Mouse (Mus musculus): ENCODE measurements around the gene Ghrh. TPM values are rescaled to one million over a fixed set of nuclear protein-coding genes. Genes with fewer than 3 reads are reported as not detected.

Ghrh gene
- total and polyA plus RNA-seq, 3 experiments: not detected

DNA sequence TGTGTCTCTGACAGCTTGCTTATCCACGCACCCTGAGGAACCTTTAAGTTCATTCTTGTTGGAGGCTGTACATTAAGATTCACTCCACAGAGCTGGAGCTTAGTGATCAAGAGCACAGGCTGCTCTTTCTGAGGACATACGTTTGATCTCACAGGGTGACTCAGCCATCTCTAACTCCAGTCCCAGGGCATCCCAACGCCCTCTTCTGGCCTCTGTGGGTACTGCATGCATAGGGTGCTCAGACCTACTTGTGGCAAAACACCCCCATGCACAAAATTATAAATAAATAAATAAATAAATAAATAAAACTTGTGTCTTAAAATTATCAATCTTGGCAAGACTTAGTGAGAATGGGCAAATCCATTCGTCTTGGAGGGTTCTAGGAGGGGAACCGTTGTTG, 8.6 kb downstream of the Ghrh start:
- no peaks in the 10 kb centered on the region for H3K79me2 ChIP-seq (replicated peaks; ENCODE audit: control insufficient read depth, extremely low read depth, insufficient read depth, poor library complexity, severe bottlenecking)
- TF ChIP-seq CHD1 (IDR thresholded peaks at IDR 0.05; ENCODE audit: low read depth, low read length) (no peak), MXI1 (IDR thresholded peaks at IDR 0.05; ENCODE audit: low read depth, low read length) (no peak), CHD2 (IDR thresholded peaks at IDR 0.05; ENCODE audit: low read length) (no peak), BHLHE40 (IDR thresholded peaks at IDR 0.05; ENCODE audit: low read depth, low read length) (no peak), POLR2AphosphoS2 (IDR thresholded peaks at IDR 0.05; ENCODE audit: low read depth, low read length) (no peak), CTCF (conservative IDR thresholded peaks at IDR 0.05 in 1 of 2, IDR thresholded peaks at IDR 0.05 in 1 of 2; ENCODE audit: low read depth in 2 of 2, low read length in 2 of 2) (peak; percentile 69 to 81), IRF4 (IDR thresholded peaks at IDR 0.05; ENCODE audit: low read depth, low read length) (no peak), NELFE (IDR thresholded peaks at IDR 0.05; ENCODE audit: low read depth, low read length) (no peak), ELF1 (IDR thresholded peaks at IDR 0.05; ENCODE audit: low read depth, low read length) (no peak), ZC3H11A (IDR thresholded peaks at IDR 0.05; ENCODE audit: low read depth, low read length) (peak; percentile 1; the same call in 1 of the 2 replicates), PAX5 (IDR thresholded peaks at IDR 0.05; ENCODE audit: low read length) (no peak), E2F4 (IDR thresholded peaks at IDR 0.05; ENCODE audit: insufficient replicate concordance, low read depth, low read length) (no peak), JUN (IDR thresholded peaks at IDR 0.05; ENCODE audit: insufficient read depth, low read depth, low read length) (no peak), ZKSCAN1 (IDR thresholded peaks at IDR 0.05; ENCODE audit: borderline replicate concordance, low read depth, low read length) (no peak), SMC3 (IDR thresholded peaks at IDR 0.05; ENCODE audit: low read depth, low read length) (peak; percentile 58), RAD21 (IDR thresholded peaks at IDR 0.05; ENCODE audit: low read depth, low read length) (peak; percentile 24), MYC (IDR thresholded peaks at IDR 0.05; ENCODE audit: low read depth, low read length) (no peak), NRF1 (IDR thresholded peaks at IDR 0.05; ENCODE audit: low read depth, low read length) (no peak), USF2 (conservative IDR thresholded peaks at IDR 0.05; ENCODE audit: low read depth, low read length) (no peak), MAX (IDR thresholded peaks at IDR 0.05; ENCODE audit: low read length) (no peak), GABPA (IDR thresholded peaks at IDR 0.05; ENCODE audit: insufficient replicate concordance, low read depth, low read length) (no peak), ETS1 (conservative IDR thresholded peaks at IDR 0.05; ENCODE audit: low read depth, low read length) (no peak)
- dilution Hi-C loops (cut with MboI; ENCODE audit: extremely low pct_ligation_motif_present, extremely low pct_unique_long_range_greater_than_20kb, low sequenced_read_pairs): no loop called here
- in situ Hi-C loops (cut with MboI; ENCODE audit: low pct_ligation_motif_present, low pct_unique_long_range_greater_than_20kb, low sequenced_read_pairs): loop anchor here (5.0 to 10.0 kb wide), 2 partner anchors 124 to 134 kb away; partner anchors contain the start of gene Rbl1
- H3K4me3 ChIP-seq (replicated peaks in 1 of 3; ENCODE audit: low read depth in 2 of 3, low read length in 2 of 3, poor library complexity in 1 of 3): no peak overlapping the region
- H3K4me1 ChIP-seq (ENCODE audit: control insufficient read depth in 1 of 2, insufficient read depth in 2 of 2): peaks cover 0 to 3% of the 10 kb centered on the region in 2 experiments; a peak in 2 of 4 replicates
- no peak overlapping the region for H3K9ac ChIP-seq (ENCODE audit: insufficient read depth, low read depth)
- DNase-seq (ENCODE audit: extremely low read depth): peak; percentile 81
- peaks cover 25% of the 10 kb centered on the region for H3K27me3 ChIP-seq (replicated peaks)
- no peak overlapping the region for H3K27ac ChIP-seq (ENCODE audit: insufficient read depth, low read depth)
- no peaks in the 10 kb centered on the region for H3K36me3 ChIP-seq (replicated peaks in 1 of 2; ENCODE audit: control insufficient read depth in 1 of 2, insufficient read depth in 1 of 2, low read length in 1 of 2)
- no peaks in the 10 kb centered on the region for H3K9me3 ChIP-seq (replicated peaks; ENCODE audit: low read length)
- H3K4me2 ChIP-seq (ENCODE audit: insufficient read depth, low read depth, poor library complexity, severe bottlenecking): no peak overlapping the region

DNA sequence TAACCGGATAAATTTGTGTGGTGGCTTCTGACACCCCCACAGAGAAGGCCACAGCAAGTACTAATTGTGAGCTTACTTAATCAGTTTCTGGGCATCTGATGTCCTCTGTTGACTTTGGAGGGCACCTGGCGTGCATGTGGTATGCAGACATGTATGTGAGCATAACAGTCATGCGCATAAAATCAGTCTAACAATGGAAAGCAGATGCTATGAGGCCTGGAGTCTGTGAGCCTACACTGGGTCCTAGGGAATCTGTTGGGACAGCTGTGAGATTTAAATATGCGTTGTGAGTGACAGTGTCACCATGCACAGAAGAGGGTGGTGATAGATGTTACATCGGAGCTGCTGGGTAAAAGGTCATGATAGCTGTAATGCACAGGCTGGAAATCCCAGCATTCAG, 15.2 kb downstream of the Ghrh start:
- TF ChIP-seq SMC3 (IDR thresholded peaks at IDR 0.05; ENCODE audit: low read depth, low read length) (no peak), POLR2A (IDR thresholded peaks at IDR 0.05; ENCODE audit: low read depth, low read length) (no peak)
- no peak overlapping the region for H3K9ac ChIP-seq (ENCODE audit: insufficient read depth, low read depth)
- H3K36me3 ChIP-seq (replicated peaks in 1 of 2; ENCODE audit: control insufficient read depth in 1 of 2, insufficient read depth in 1 of 2, low read length in 1 of 2): peaks cover 6 to 46% of the 10 kb centered on the region in 2 experiments
- H3K79me2 ChIP-seq (replicated peaks; ENCODE audit: control insufficient read depth, extremely low read depth, insufficient read depth, poor library complexity, severe bottlenecking): no peaks in the 10 kb centered on the region
- in situ Hi-C loops (cut with MboI; ENCODE audit: low pct_ligation_motif_present, low pct_unique_long_range_greater_than_20kb, low sequenced_read_pairs) (loop anchor here (10.0 kb wide), 1 partner anchor 127 kb away; the partner anchor contains the start of gene Rbl1), dilution Hi-C loops (cut with MboI; ENCODE audit: extremely low pct_ligation_motif_present, extremely low pct_unique_long_range_greater_than_20kb, low sequenced_read_pairs) (no loop called here)
- DNase-seq (ENCODE audit: extremely low read depth): no peak
- H3K9me3 ChIP-seq (replicated peaks; ENCODE audit: low read length): no peaks in the 10 kb centered on the region
- no peak overlapping the region for H3K4me2 ChIP-seq (ENCODE audit: insufficient read depth, low read depth, poor library complexity, severe bottlenecking)
- peaks cover 2% of the 10 kb centered on the region for H3K27me3 ChIP-seq (replicated peaks)
- no peaks in the 10 kb centered on the region for H3K4me1 ChIP-seq (ENCODE audit: control insufficient read depth in 1 of 2, insufficient read depth in 2 of 2)
- no peak overlapping the region for H3K4me3 ChIP-seq (replicated peaks in 1 of 3; ENCODE audit: low read depth in 2 of 3, low read length in 2 of 3, poor library complexity in 1 of 3)
- no peak overlapping the region for H3K27ac ChIP-seq (ENCODE audit: insufficient read depth, low read depth)

All from CH12.LX (cell line).